Mouse (Mus musculus) neural tube, embryonic 15.5 days (tissue): ENCODE results near the gene Atxn7l1. TPM values are rescaled to one million over a fixed set of nuclear protein-coding genes. Genes with fewer than 3 reads are reported as not detected.

ENCODE experiments used
- ATAC-seq: fragments of 200-750 bp; cut with Nextera tagmentation; 2 replicates; pipeline ENCODE4 v1.8.0; 2017; ENCODE audit warnings: mild to moderate bottlenecking, moderate TSS enrichment, moderate library complexity; ENCODE audit not compliant: low FRiP score
- H3K27ac ChIP-seq: fragments of 300-500 bp; sonication (generic); replicated peaks from 2 replicates; pipeline ENCODE4 v1.5.1; 2015; ENCODE audit warnings: mild to moderate bottlenecking, inconsistent platforms
- H3K27me3 ChIP-seq: fragments of 300-500 bp; sonication (generic); replicated peaks from 2 replicates; pipeline ENCODE4 v1.6.1; 2015; ENCODE audit warnings: inconsistent platforms
- H3K36me3 ChIP-seq: fragments of 300-500 bp; sonication (generic); 2 replicates; pipeline ENCODE4 v1.6.1; 2015; ENCODE audit warnings: inconsistent platforms
- H3K4me1 ChIP-seq: fragments of 300-500 bp; sonication (generic); 2 replicates; pipeline ENCODE4 v1.6.1; 2015; ENCODE audit warnings: inconsistent platforms
- H3K4me2 ChIP-seq: fragments of 300-500 bp; sonication (generic); 2 replicates; pipeline ENCODE4 v1.6.1; 2015; ENCODE audit warnings: inconsistent platforms, mild to moderate bottlenecking, moderate library complexity
- H3K4me3 ChIP-seq: fragments of 300-500 bp; sonication (generic); replicated peaks from 2 replicates; pipeline ENCODE4 v1.5.1; 2015; ENCODE audit warnings: mild to moderate bottlenecking, inconsistent platforms
- H3K9ac ChIP-seq: fragments of 300-500 bp; sonication (generic); replicated peaks from 2 replicates; pipeline ENCODE4 v1.6.1; 2015; ENCODE audit warnings: mild to moderate bottlenecking, inconsistent platforms
- H3K9me3 ChIP-seq: fragments of 300-500 bp; sonication (generic); replicated peaks from 2 replicates; pipeline ENCODE4 v1.6.1; 2016; ENCODE audit warnings: inconsistent platforms
- WGBS: fragments of 180-500 bp; shearing (Covaris S2); methylation state at CpG from one replicate; pipeline ENCODE4 v1.1.7; 2015; ENCODE audit warnings: mixed read lengths; 5-methylcytosine and 5-hydroxymethylcytosine counted together
- polyA plus RNA-seq: library from polyadenylated mRNA; unstranded; fragments of >200 nt; fragmentation: Nextera tagmentation; extraction: Ambion mirVana; gene quantifications from 2 replicates; pipeline ENCODE4 v1.2.1, GENCODE M21; 2015

Atxn7l1 gene
- polyA plus RNA-seq, 1 experiment from 2014 or later = 19.4 TPM

GRCm38 (mm10) chr12:33128121-33128520, 19.4 kb upstream of the Atxn7l1 start:
- no peaks in the 10 kb centered on the region for H3K9me3 ChIP-seq
- no peak overlapping the region for H3K4me3 ChIP-seq
- WGBS = 95% methylated on average over 2 of the region's 2 CpGs
- no peak for ATAC-seq
- H3K9ac ChIP-seq = no peak overlapping the region
- H3K27me3 ChIP-seq = no peaks in the 10 kb centered on the region
- no peak overlapping the region for H3K27ac ChIP-seq
- H3K4me2 ChIP-seq = no peak overlapping the region
- no peaks in the 10 kb centered on the region for H3K36me3 ChIP-seq
- H3K4me1 ChIP-seq = peaks cover 14% of the 10 kb centered on the region

- Histone ChIP-seq H3K36me3 (no peaks in the 10 kb centered on the region), H3K4me3 (no peak overlapping the region), H3K27ac (no peak overlapping the region), H3K9ac (no peak overlapping the region), H3K27me3 (no peaks in the 10 kb centered on the region), H3K4me2 (no peak overlapping the region), H3K4me1 (peaks cover 14% of the 10 kb centered on the region), H3K9me3 (no peaks in the 10 kb centered on the region)
- ATAC-seq = no peak
- WGBS = 54% methylated on average over 7 of the region's 7 CpGs
Measured at GRCm38 (mm10) chr12:33128702-33129101, 18.8 kb upstream of the Atxn7l1 start.

GRCm38 (mm10) chr12:33129410-33129809, 18.1 kb upstream of the Atxn7l1 start:
- no peak for ATAC-seq

GRCm38 (mm10) chr12:33130401-33130800, 17.1 kb upstream of the Atxn7l1 start:
- peak; percentile 54; the same call in 1 of the 2 replicates for ATAC-seq
- WGBS = 33% methylated on average over 8 of the region's 8 CpGs
- peaks cover 14% of the 10 kb centered on the region for H3K4me1 ChIP-seq

More at GRCm38 (mm10) chr12:33129410-33129809, 18.1 kb upstream of the Atxn7l1 start:
- Histone ChIP-seq H3K36me3 (no peaks in the 10 kb centered on the region), H3K4me1 (peaks cover 14% of the 10 kb centered on the region), H3K27ac (no peak overlapping the region), H3K9me3 (no peaks in the 10 kb centered on the region), H3K4me3 (no peak overlapping the region), H3K27me3 (no peaks in the 10 kb centered on the region), H3K9ac (no peak overlapping the region), H3K4me2 (no peak overlapping the region)
- WGBS = 21% methylated on average over 4 of the region's 4 CpGs

GRCm38 (mm10) chr12:33131796-33132195, 15.7 kb upstream of the Atxn7l1 start:
- H3K9ac ChIP-seq = no peak overlapping the region
- no peak overlapping the region for H3K27ac ChIP-seq
- no peak for ATAC-seq
- no peaks in the 10 kb centered on the region for H3K27me3 ChIP-seq
- H3K4me1 ChIP-seq = peaks cover 14% of the 10 kb centered on the region
- no peak overlapping the region for H3K4me2 ChIP-seq
- WGBS = 77% methylated on average over 7 of the region's 7 CpGs
- H3K36me3 ChIP-seq = no peaks in the 10 kb centered on the region
- no peak overlapping the region for H3K4me3 ChIP-seq
- no peaks in the 10 kb centered on the region for H3K9me3 ChIP-seq

More at GRCm38 (mm10) chr12:33130401-33130800, 17.1 kb upstream of the Atxn7l1 start:
- H3K4me2 ChIP-seq = no peak overlapping the region
- H3K36me3 ChIP-seq = no peaks in the 10 kb centered on the region
- H3K27me3 ChIP-seq = no peaks in the 10 kb centered on the region
- H3K9me3 ChIP-seq = no peaks in the 10 kb centered on the region
- H3K9ac ChIP-seq = no peak overlapping the region
- H3K27ac ChIP-seq = no peak overlapping the region; the same call in 1 of the 2 replicates
- H3K4me3 ChIP-seq = no peak overlapping the region

GRCm38 (mm10) chr12:33137857-33138256, 9.6 kb upstream of the Atxn7l1 start:
- Histone ChIP-seq H3K4me3 (no peak overlapping the region), H3K4me2 (no peak overlapping the region), H3K4me1 (no peaks in the 10 kb centered on the region), H3K9me3 (no peaks in the 10 kb centered on the region), H3K27me3 (0 out of 2 replicates have a peak, but pooled peaks cover 3% of the 10 kb centered on the region), H3K9ac (no peak overlapping the region), H3K36me3 (no peaks in the 10 kb centered on the region), H3K27ac (no peak overlapping the region)
- WGBS = 97% methylated on average over 1 of the region's 1 CpGs
- ATAC-seq = no peak

- Histone ChIP-seq H3K27me3 (0 out of 2 replicates have a peak, but pooled peaks cover 3% of the 10 kb centered on the region), H3K4me3 (no peak overlapping the region), H3K9me3 (no peaks in the 10 kb centered on the region), H3K27ac (no peak overlapping the region), H3K4me2 (no peak overlapping the region), H3K4me1 (no peaks in the 10 kb centered on the region), H3K9ac (no peak overlapping the region), H3K36me3 (no peaks in the 10 kb centered on the region)
- WGBS = 86% methylated on average over 3 of the region's 3 CpGs
- ATAC-seq = no peak
Measured at GRCm38 (mm10) chr12:33139083-33139482, 8.4 kb upstream of the Atxn7l1 start.

GRCm38 (mm10) chr12:33144456-33144855, 3.0 kb upstream of the Atxn7l1 start:
- no peak overlapping the region for H3K4me3 ChIP-seq
- H3K36me3 ChIP-seq = no peaks in the 10 kb centered on the region
- no peak overlapping the region for H3K4me2 ChIP-seq
- no peak overlapping the region for H3K27ac ChIP-seq
- WGBS = 67% methylated on average over 8 of the region's 8 CpGs
- ATAC-seq = no peak
- H3K9me3 ChIP-seq = no peaks in the 10 kb centered on the region
- peaks cover 32% of the 10 kb centered on the region for H3K4me1 ChIP-seq
- peaks cover 17% of the 10 kb centered on the region; the same call in 1 of the 2 replicates for H3K27me3 ChIP-seq
- H3K9ac ChIP-seq = no peak overlapping the region

- H3K4me2 ChIP-seq = peak overlapping the region; percentile 94
- 6% methylated on average over 29 of the region's 29 CpGs for WGBS
- H3K27ac ChIP-seq = peak overlapping the region; percentile 64; the same call in 1 of the 2 replicates
- H3K9ac ChIP-seq = peak overlapping the region; percentile 61
- peaks cover 42% of the 10 kb centered on the region for H3K4me1 ChIP-seq
- peaks cover 15% of the 10 kb centered on the region; the same call in 1 of the 2 replicates for H3K27me3 ChIP-seq
- H3K36me3 ChIP-seq = no peaks in the 10 kb centered on the region
- H3K4me3 ChIP-seq = peak overlapping the region; percentile 77
- ATAC-seq = peak; percentile 60
- H3K9me3 ChIP-seq = no peaks in the 10 kb centered on the region
Measured at GRCm38 (mm10) chr12:33146622-33147433, 665 bp upstream of the Atxn7l1 start.

- Histone ChIP-seq H3K27me3 (peaks cover 15% of the 10 kb centered on the region; the same call in 1 of the 2 replicates), H3K4me1 (peaks cover 47% of the 10 kb centered on the region), H3K27ac (no peak overlapping the region), H3K9me3 (no peaks in the 10 kb centered on the region), H3K36me3 (no peaks in the 10 kb centered on the region), H3K9ac (no peak overlapping the region), H3K4me2 (peak overlapping the region; percentile 94), H3K4me3 (no peak overlapping the region)
- WGBS = 89% methylated on average over 16 of the region's 16 CpGs
- ATAC-seq = no peak
Measured at GRCm38 (mm10) chr12:33149544-33150190, 2.2 kb downstream of the Atxn7l1 start.

GRCm38 (mm10) chr12:33153131-33153530, 5.6 kb downstream of the Atxn7l1 start:
- H3K9ac ChIP-seq = no peak overlapping the region
- H3K9me3 ChIP-seq = no peaks in the 10 kb centered on the region
- H3K4me1 ChIP-seq = peaks cover 50% of the 10 kb centered on the region
- H3K27ac ChIP-seq = no peak overlapping the region
- no peak overlapping the region for H3K4me3 ChIP-seq
- WGBS = 79% methylated on average over 7 of the region's 7 CpGs
- H3K4me2 ChIP-seq = no peak overlapping the region
- H3K36me3 ChIP-seq = peaks cover 4% of the 10 kb centered on the region; the same call in 1 of the 2 replicates
- H3K27me3 ChIP-seq = no peaks in the 10 kb centered on the region
- ATAC-seq = no peak
